Mouse (Mus musculus) urinary bladder, postnatal 4 days (tissue): ENCODE measurements around the gene Gm20388.

ENCODE experiments used
- DNase-seq, 2 experiments: peaks; one replicate each; pipeline ENCODE4 v3.0.0; 2021 to 2022; ENCODE audit warnings: low spot score in 2 of 2

The Gm20388 gene

GRCm38 (mm10) chr8:122955195-122955594, 3044.6 kb downstream of the Gm20388 start:
- no peak for DNase-seq

GRCm38 (mm10) chr8:122955997-122956396, 3045.4 kb downstream of the Gm20388 start:
- DNase-seq, result no peak

GRCm38 (mm10) chr8:122960323-122960722, 3049.7 kb downstream of the Gm20388 start:
- DNase-seq, result no peak

- no peak for DNase-seq
Measured at GRCm38 (mm10) chr8:122960932-122961331, 3050.3 kb downstream of the Gm20388 start.

- no peak for DNase-seq
Measured at GRCm38 (mm10) chr8:122961458-122961857, 3050.8 kb downstream of the Gm20388 start.

GRCm38 (mm10) chr8:122962046-122962445, 3051.4 kb downstream of the Gm20388 start:
- no peak for DNase-seq

- no peak for DNase-seq
Measured at GRCm38 (mm10) chr8:122966638-122967037, 3056.0 kb downstream of the Gm20388 start.

GRCm38 (mm10) chr8:122968145-122968544, 3057.5 kb downstream of the Gm20388 start:
- no peak for DNase-seq

GRCm38 (mm10) chr8:122969964-122970620, 3059.5 kb downstream of the Gm20388 start:
- no peak for DNase-seq

GRCm38 (mm10) chr8:122976046-122976445, 3065.4 kb downstream of the Gm20388 start:
- DNase-seq, result no peak

- DNase-seq, result no peak
Measured at GRCm38 (mm10) chr8:122979424-122979823, 3068.8 kb downstream of the Gm20388 start.

- no peak for DNase-seq
Measured at GRCm38 (mm10) chr8:122979865-122980509, 3069.3 kb downstream of the Gm20388 start.

GRCm38 (mm10) chr8:122981646-122982045, 3071.0 kb downstream of the Gm20388 start:
- no peak for DNase-seq

GRCm38 (mm10) chr8:122983178-122983942, 3072.7 kb downstream of the Gm20388 start:
- no peak for DNase-seq

GRCm38 (mm10) chr8:122984175-122984574, 3073.5 kb downstream of the Gm20388 start:
- no peak for DNase-seq

GRCm38 (mm10) chr8:122986501-122987184, 3076.0 kb downstream of the Gm20388 start:
- DNase-seq, result no peak

- no peak for DNase-seq
Measured at GRCm38 (mm10) chr8:122987255-122987654, 3076.6 kb downstream of the Gm20388 start.

GRCm38 (mm10) chr8:122988955-122989354, 3078.3 kb downstream of the Gm20388 start:
- DNase-seq, result no peak

- no peak for DNase-seq
Measured at GRCm38 (mm10) chr8:122989976-122990375, 3079.3 kb downstream of the Gm20388 start.

- DNase-seq, result no peak
Measured at GRCm38 (mm10) chr8:122991368-122991767, 3080.7 kb downstream of the Gm20388 start.

- DNase-seq, result no peak
Measured at GRCm38 (mm10) chr8:122992296-122992695, 3081.7 kb downstream of the Gm20388 start.

- no peak for DNase-seq
Measured at GRCm38 (mm10) chr8:122993031-122993430, 3082.4 kb downstream of the Gm20388 start.
